Mouse (Mus musculus) brain, embryonic 14.5 days (tissue): Measurements from ENCODE around the gene Trim44.

Source experiments
- CTCF ChIP-seq: fragments of 200-500 bp; IDR thresholded peaks from 2 replicates; pipeline ENCODE4 v1.5.1; 2012; ENCODE audit warnings: inconsistent platforms, mild to moderate bottlenecking, moderate library complexity, borderline replicate concordance; ENCODE audit not compliant: insufficient read depth, insufficient read length; ENCODE audit errors: extremely low read depth
- POLR2A ChIP-seq: fragments of 200-500 bp; IDR thresholded peaks from 2 replicates; pipeline ENCODE4 v1.6.1; 2012; ENCODE audit warnings: mild to moderate bottlenecking, inconsistent platforms, borderline replicate concordance; ENCODE audit not compliant: poor library complexity, insufficient read depth, insufficient read length, severe bottlenecking; ENCODE audit errors: extremely low read depth

GRCm38 (mm10) chr2:102403306-102403705, 4.3 kb downstream of the Trim44 start:
- no peak for TF ChIP-seq CTCF
- no peak for TF ChIP-seq POLR2A
